Mouse (Mus musculus): Measurements from ENCODE around the gene Sorl1.
"Not testable (repeated sequence)": the region's sequence is repeated elsewhere in the genome, so short reads cannot be mapped to it uniquely, and the experiment has no call there.

Sorl1 gene

GRCm38 (mm10) chr9:42094028-42094551 is 30.0 kb downstream of the Sorl1 start:
- no peak for DNase-seq (ENCODE audit: low read depth, low spot score)

GRCm38 (mm10) chr9:42092749-42093148 is 31.3 kb downstream of the Sorl1 start:
- no peak for DNase-seq (ENCODE audit: low read depth, low spot score)

GRCm38 (mm10) chr9:42091561-42091960 is 32.5 kb downstream of the Sorl1 start:
- DNase-seq (ENCODE audit: low read depth, low spot score): no peak

- no peak for DNase-seq (ENCODE audit: low read depth, low spot score)
Observed at GRCm38 (mm10) chr9:42087921-42088320, 36.2 kb downstream of the Sorl1 start.

GRCm38 (mm10) chr9:42085970-42086369 is 38.1 kb downstream of the Sorl1 start:
- no peak for DNase-seq (ENCODE audit: low read depth, low spot score)

GRCm38 (mm10) chr9:42083661-42084067 is 40.4 kb downstream of the Sorl1 start:
- no peak for DNase-seq (ENCODE audit: low read depth, low spot score)

GRCm38 (mm10) chr9:42081681-42082530 is 42.2 kb downstream of the Sorl1 start:
- no peak for DNase-seq (ENCODE audit: low read depth, low spot score)

- DNase-seq (ENCODE audit: low read depth, low spot score): no peak
Observed at GRCm38 (mm10) chr9:42080671-42081070, 43.4 kb downstream of the Sorl1 start.

GRCm38 (mm10) chr9:42077112-42077845 is 46.8 kb downstream of the Sorl1 start:
- DNase-seq (ENCODE audit: low read depth, low spot score): no peak

GRCm38 (mm10) chr9:42076256-42076849 is 47.7 kb downstream of the Sorl1 start:
- peak; percentile 67 for DNase-seq (ENCODE audit: low read depth, low spot score)

GRCm38 (mm10) chr9:42075241-42075640 is 48.9 kb downstream of the Sorl1 start:
- no peak for DNase-seq (ENCODE audit: low read depth, low spot score)

- DNase-seq (ENCODE audit: low read depth, low spot score): no peak
Observed at GRCm38 (mm10) chr9:42072010-42072409, 52.1 kb downstream of the Sorl1 start.

- DNase-seq (ENCODE audit: low read depth, low spot score): no peak
Observed at GRCm38 (mm10) chr9:42070856-42071255, 53.2 kb downstream of the Sorl1 start.

GRCm38 (mm10) chr9:42069471-42069870 is 54.6 kb downstream of the Sorl1 start:
- DNase-seq (ENCODE audit: low read depth, low spot score): no peak

- DNase-seq (ENCODE audit: low read depth, low spot score): no peak
Observed at GRCm38 (mm10) chr9:42067950-42068349, 56.1 kb downstream of the Sorl1 start.

GRCm38 (mm10) chr9:42065756-42066155 is 58.3 kb downstream of the Sorl1 start:
- DNase-seq (ENCODE audit: low read depth, low spot score): no peak

- no peak for DNase-seq (ENCODE audit: low read depth, low spot score)
Observed at GRCm38 (mm10) chr9:42063391-42063790, 60.7 kb downstream of the Sorl1 start.

- DNase-seq (ENCODE audit: low read depth, low spot score): no peak
Observed at GRCm38 (mm10) chr9:42062269-42062668, 61.8 kb downstream of the Sorl1 start.

GRCm38 (mm10) chr9:42059006-42059405 is 65.1 kb downstream of the Sorl1 start:
- DNase-seq (ENCODE audit: low read depth, low spot score): not testable (repeated sequence)

GRCm38 (mm10) chr9:42056591-42056990 is 67.5 kb downstream of the Sorl1 start:
- no peak for DNase-seq (ENCODE audit: low read depth, low spot score)

GRCm38 (mm10) chr9:42055378-42055777 is 68.7 kb downstream of the Sorl1 start:
- DNase-seq (ENCODE audit: low read depth, low spot score): no peak
